10 mouse cellular contexts compared by ENCODE assay signal in genomic region chr19:56700848-56701247, GRCm38 (mm10). TPM values are rescaled to one million over a fixed set of nuclear protein-coding genes. Genes with fewer than 3 reads are reported as not detected.
DNase-seq lines count a peak whose midpoint lies in the region; ATAC-seq and TF ChIP-seq lines count a peak whose summit lies in the region.
"Had no signal": no experiment of that assay in that cellular context is flagged by ENCODE, and none has a peak within 500 bp of the region (broad histone marks: within the 10 kb centered on the region; RNA-seq: fewer than 3 reads in every experiment).

No protein-coding gene starts in this region.

- H3K4me1 ChIP-seq in heart, postnatal 0 days (ENCODE audit: control insufficient read depth, insufficient read depth): peaks cover 34% of the 10 kb centered on the region
- peaks cover 5% of the 10 kb centered on the region for H3K4me1 ChIP-seq in forebrain, embryonic 11.5 days (replicated peaks; ENCODE audit: control insufficient read depth, insufficient read depth, low read length)

- peak; percentile 79 for ATAC-seq in heart, postnatal 0 days (ENCODE audit: insufficient read depth, low read depth)
- ATAC-seq in forebrain, embryonic 11.5 days (replicated peaks; ENCODE audit: low FRiP score): no peak

- no peaks in the 10 kb centered on the region for H3K9me3 ChIP-seq in heart, postnatal 0 days (replicated peaks; ENCODE audit: control insufficient read depth, low read length)
- H3K9me3 ChIP-seq in forebrain, embryonic 11.5 days (ENCODE audit: control insufficient read depth, low read length): no peaks in the 10 kb centered on the region
- H3K9me3 ChIP-seq: limb, embryonic 13.5 days had no signal

- intact Hi-C loops in heart, postnatal 25 days (cut with DNase I): no loop called here

- peak overlapping the region; percentile 56 for H3K27ac ChIP-seq in heart, postnatal 0 days (ENCODE audit: low read depth)
- no peak overlapping the region for H3K27ac ChIP-seq in forebrain, embryonic 11.5 days (ENCODE audit: low read depth, low read length)
- H3K27ac ChIP-seq: limb, embryonic 13.5 days had no signal

- DNase-seq in heart, adult 18-20 months: peak; percentile 72 to 77
- no peak for DNase-seq in heart, postnatal 25 days (ENCODE audit: low spot score)
- DNase-seq in urinary bladder, postnatal 14 days (ENCODE audit: low spot score): peak; percentile 41
- no peak for DNase-seq in urinary bladder, adult 18-20 months (ENCODE audit: low spot score in 2 of 2)
- DNase-seq in heart, postnatal 0 days (ENCODE audit: low spot score): peak; percentile 81
- DNase-seq in forebrain, embryonic 11.5 days (ENCODE audit: low spot score): no peak
- DNase-seq in cerebellum, adult 9-10 months: no peak
- no peak for DNase-seq in layer of hippocampus, adult 11-12 months (ENCODE audit: low spot score)
- DNase-seq: thymus, adult 18-20 months had no signal

- H3K4me2 ChIP-seq in heart, postnatal 0 days (ENCODE audit: low read depth, low read length): peak overlapping the region; percentile 11
- no peak overlapping the region for H3K4me2 ChIP-seq in forebrain, embryonic 11.5 days (ENCODE audit: low read depth, low read length, severe bottlenecking)
- H3K4me2 ChIP-seq: limb, embryonic 13.5 days had no signal

- no peak for TF ChIP-seq EP300 in heart, postnatal 0 days (IDR thresholded peaks at IDR 0.05; ENCODE audit: low read depth)

- no peak overlapping the region for H3K9ac ChIP-seq in heart, postnatal 0 days (replicated peaks; ENCODE audit: low read depth, low read length)
- H3K9ac ChIP-seq in forebrain, embryonic 11.5 days (ENCODE audit: low read length): no peak overlapping the region
- H3K9ac ChIP-seq: limb, embryonic 13.5 days had no signal

- H3K27me3 ChIP-seq in heart, postnatal 0 days (ENCODE audit: control insufficient read depth, insufficient read depth, low read length): no peaks in the 10 kb centered on the region
- H3K27me3 ChIP-seq in forebrain, embryonic 11.5 days (ENCODE audit: control insufficient read depth, insufficient read depth, low read length): no peaks in the 10 kb centered on the region
- H3K27me3 ChIP-seq: limb, embryonic 13.5 days had no signal

- H3K36me3 ChIP-seq in heart, postnatal 0 days (replicated peaks; ENCODE audit: control insufficient read depth, insufficient read depth, low read length): no peaks in the 10 kb centered on the region
- no peaks in the 10 kb centered on the region for H3K36me3 ChIP-seq in forebrain, embryonic 11.5 days (ENCODE audit: control insufficient read depth, insufficient read depth, low read length)
- H3K36me3 ChIP-seq: limb, embryonic 13.5 days had no signal

- WGBS in heart, postnatal 0 days: 21% methylated on average over 10 of the region's 10 CpGs
- 90% methylated on average over 10 of the region's 10 CpGs for WGBS in forebrain, embryonic 11.5 days

- no peak for TF ChIP-seq CTCF in heart, postnatal 0 days (IDR thresholded peaks at IDR 0.05; ENCODE audit: low read depth)

- H3K4me3 ChIP-seq in heart, postnatal 0 days (ENCODE audit: low read depth, low read length): no peak overlapping the region
- H3K4me3 ChIP-seq in forebrain, embryonic 11.5 days (ENCODE audit: low read depth, low read length): no peak overlapping the region
- H3K4me3 ChIP-seq: limb, embryonic 13.5 days had no signal

RNA-seq across cellular contexts. Expression of gene Adrb1, which starts 21.2 kb away (rescaled TPM):
- total RNA-seq in heart, adult 18-20 months (2021): 10 to 100 TPM; 15.6 to 15.8 TPM
- total RNA-seq in heart, postnatal 25 days (2021): 10 to 100 TPM; 24.3 to 30.9 TPM
- 30.2 and 31.3 TPM in 2 replicates for total RNA-seq in heart, postnatal 0 days (2014; rRNA removed; ENCODE audit: low replicate concordance)
- polyA plus RNA-seq in heart, postnatal 0 days (2015; fragmentation: Nextera tagmentation; extraction: Ambion mirVana): 10.9 and 11.7 TPM in 2 replicates
- 0.17 and 0.23 TPM in 2 replicates for polyA plus RNA-seq in forebrain, embryonic 11.5 days (2014; fragmentation: Nextera tagmentation; extraction: Ambion mirVana)

Comparison
In these comparisons a context has a peak if more than half of its experiments do, and no peak if none do; other contexts are left out.
1. DNase-seq: peak in heart, adult 18-20 months (2 of 2), urinary bladder, postnatal 14 days (single experiment) and heart, postnatal 0 days (single experiment); none in heart, postnatal 25 days (single experiment), urinary bladder, adult 18-20 months (0 of 2), forebrain, embryonic 11.5 days (single experiment), cerebellum, adult 9-10 months (single experiment) and layer of hippocampus, adult 11-12 months (single experiment).